Mouse (Mus musculus): ENCODE data around the gene Gm8122. TPM values are rescaled to one million over a fixed set of nuclear protein-coding genes. Genes with fewer than 3 reads are reported as not detected.
"Not testable (repeated sequence)": the region's sequence is repeated elsewhere in the genome, so short reads cannot be mapped to it uniquely, and the experiment has no call there.

The Gm8122 gene
- not detected in 2 replicates for polyA plus RNA-seq (2016; fragmentation: Nextera tagmentation; extraction: Ambion mirVana)

DNA sequence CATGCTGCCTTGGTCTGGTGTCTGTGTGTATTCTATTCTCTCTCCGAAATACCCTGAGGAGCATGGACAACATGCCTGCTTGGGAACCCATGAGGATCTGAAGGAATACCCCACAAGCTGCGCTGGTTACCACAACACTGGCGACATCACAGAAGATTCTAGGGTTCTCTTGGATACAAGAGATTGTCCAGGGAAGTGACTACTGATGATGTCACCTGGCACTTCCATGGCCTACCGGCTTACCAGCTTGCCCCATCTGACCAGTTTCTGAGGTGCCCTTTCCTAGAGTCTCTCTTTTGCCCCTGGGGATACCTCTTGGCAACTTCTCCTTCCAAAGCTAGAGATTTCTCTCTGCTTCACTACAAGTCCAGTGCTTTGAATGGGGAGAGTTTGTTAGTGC lies at the start of gene Gm8122:
Gene Gm8122 (minus strand): TSS at position 101 of the 400 bp plus-strand sequence.
- not testable (repeated sequence) for H3K9me3 ChIP-seq; H3K4me3 ChIP-seq; H3K36me3 ChIP-seq; H3K9ac ChIP-seq; H3K27ac ChIP-seq; ATAC-seq (ENCODE audit: low FRiP score, low read depth); H3K4me2 ChIP-seq (replicated peaks); H3K27me3 ChIP-seq (replicated peaks); H3K4me1 ChIP-seq
- WGBS, result 97% methylated on average over 4 of the region's 4 CpGs

DNA sequence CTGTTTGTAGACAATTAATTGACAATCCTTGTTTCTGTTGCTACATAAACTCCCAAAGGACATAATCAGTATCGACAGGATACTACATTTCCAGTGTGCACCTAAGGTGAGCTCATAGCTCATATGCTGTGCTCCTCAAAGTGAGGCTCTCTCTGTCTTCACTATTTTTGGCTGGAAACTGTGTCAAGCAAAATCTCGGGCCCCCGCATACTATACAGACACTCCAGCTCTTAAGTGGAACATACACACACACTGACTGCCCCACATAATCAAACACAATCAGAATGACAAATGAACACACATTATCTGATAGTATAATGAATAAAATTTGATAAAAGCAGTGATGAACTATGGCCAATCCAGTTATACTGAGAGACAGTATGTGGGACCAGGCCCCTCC lies 43.6 kb upstream of the Gm8122 start:
- WGBS, result 92% methylated on average over 3 of the region's 3 CpGs

DNA sequence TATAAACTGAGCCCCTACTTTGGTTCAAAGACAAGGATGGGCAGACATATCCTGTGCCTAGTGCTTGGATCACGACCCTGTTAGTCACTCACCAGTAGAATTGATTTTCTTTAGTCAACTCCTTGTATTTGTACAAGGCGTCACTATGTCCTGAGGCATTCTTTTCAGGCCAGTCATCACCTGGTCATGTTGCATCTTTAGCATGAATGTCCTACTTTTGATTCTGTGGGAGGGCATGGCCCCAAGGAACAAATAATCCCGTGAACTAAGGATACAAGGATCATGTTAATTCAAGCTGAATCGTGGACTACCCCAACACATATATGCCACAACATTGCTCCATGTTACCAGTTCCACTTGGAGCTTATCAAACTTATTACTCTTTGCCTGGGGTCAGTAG lies 43.0 kb upstream of the Gm8122 start:
- not testable (repeated sequence) for H3K9me3 ChIP-seq; H3K27ac ChIP-seq; H3K27me3 ChIP-seq (replicated peaks); H3K4me3 ChIP-seq; H3K36me3 ChIP-seq; H3K4me1 ChIP-seq; H3K9ac ChIP-seq; ATAC-seq (ENCODE audit: low FRiP score, low read depth); H3K4me2 ChIP-seq (replicated peaks)
- WGBS, result 77% methylated on average over 4 of the region's 4 CpGs

More for the DNA sequence above, 43.6 kb upstream of the Gm8122 start:
- not testable (repeated sequence) for H3K4me3 ChIP-seq; ATAC-seq (ENCODE audit: low FRiP score, low read depth); H3K9me3 ChIP-seq; H3K9ac ChIP-seq; H3K27ac ChIP-seq; H3K4me2 ChIP-seq (replicated peaks); H3K27me3 ChIP-seq (replicated peaks); H3K4me1 ChIP-seq; H3K36me3 ChIP-seq

DNA sequence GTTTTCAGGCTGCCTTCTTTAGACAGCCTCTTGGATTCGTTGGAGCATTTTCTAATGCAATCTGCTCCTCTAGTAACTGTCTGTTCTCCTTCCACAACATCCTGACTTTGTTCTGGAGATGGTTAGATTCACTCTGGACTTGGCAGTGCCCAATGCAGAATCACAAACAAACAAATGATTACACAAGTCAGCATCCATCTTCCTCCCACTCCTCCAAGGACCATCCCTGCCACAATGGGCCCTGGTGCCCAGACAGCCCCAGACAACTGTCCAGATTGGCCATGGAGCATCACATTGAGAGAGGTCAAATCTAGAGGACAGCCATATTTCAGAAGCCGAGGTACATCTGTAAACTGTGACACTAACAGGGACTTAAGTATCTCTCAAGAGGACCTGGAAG lies 42.4 kb upstream of the Gm8122 start:
- not testable (repeated sequence) for H3K9ac ChIP-seq; H3K4me1 ChIP-seq; H3K27ac ChIP-seq; ATAC-seq (ENCODE audit: low FRiP score, low read depth); H3K36me3 ChIP-seq; H3K4me3 ChIP-seq; H3K27me3 ChIP-seq (replicated peaks); H3K9me3 ChIP-seq; H3K4me2 ChIP-seq (replicated peaks)
- 64% methylated on average over 2 of the region's 2 CpGs for WGBS

DNA sequence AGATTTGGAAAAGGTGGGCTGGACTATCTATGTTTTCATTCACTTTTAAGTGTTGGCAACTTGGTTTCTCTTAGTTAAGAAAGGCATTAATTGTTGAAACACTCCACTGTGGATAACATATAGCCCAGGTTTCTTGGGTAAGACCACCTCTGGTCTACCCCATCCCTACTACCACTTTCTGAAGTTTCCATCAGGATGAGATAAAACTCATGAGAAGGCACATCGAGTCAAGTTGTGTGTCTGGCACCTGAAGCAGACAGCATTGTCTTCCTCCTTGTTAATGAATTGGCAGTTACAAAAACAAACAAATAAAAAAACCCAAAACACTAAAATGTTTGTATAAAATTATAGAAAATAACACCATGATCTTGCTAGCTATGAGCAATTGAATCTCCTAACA lies 40.6 kb upstream of the Gm8122 start:
- H3K4me3 ChIP-seq; H3K9me3 ChIP-seq; ATAC-seq (ENCODE audit: low FRiP score, low read depth); H3K9ac ChIP-seq; H3K27me3 ChIP-seq (replicated peaks); H3K4me2 ChIP-seq (replicated peaks); H3K27ac ChIP-seq; H3K36me3 ChIP-seq; H3K4me1 ChIP-seq: not testable (repeated sequence)
- 83% methylated on average over 1 of the region's 1 CpGs for WGBS

DNA sequence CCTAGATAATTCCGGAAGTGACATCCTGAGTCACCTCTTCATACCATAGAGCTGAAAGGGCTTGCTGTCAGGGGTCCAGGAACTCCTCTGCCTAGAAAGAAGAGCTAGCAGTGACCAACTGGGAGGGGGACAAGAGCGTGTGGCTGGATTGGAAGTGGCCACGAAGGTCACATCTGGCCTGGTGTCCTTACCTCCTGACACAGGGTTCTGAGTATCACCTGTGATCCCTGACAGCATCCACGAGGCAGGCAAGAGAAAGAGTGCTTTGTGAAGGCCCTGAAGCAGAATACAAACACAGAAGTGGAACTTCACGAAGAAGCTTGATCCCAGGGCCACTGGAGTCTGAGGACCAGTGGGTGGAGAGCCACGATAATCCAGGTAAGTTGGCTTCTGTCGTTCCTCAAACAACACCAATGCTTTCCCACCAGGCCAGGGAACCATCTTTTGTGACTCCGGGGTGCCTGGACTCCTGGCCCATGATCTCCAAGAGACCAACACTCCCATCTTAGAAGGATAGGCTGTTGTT lies 39.9 kb upstream of the Gm8122 start, which contains the start of gene Gm9732:
Gene Gm9732 (plus strand): TSS at position 51 of the 526 bp plus-strand sequence.
- not testable (repeated sequence) for H3K9me3 ChIP-seq; H3K4me2 ChIP-seq (replicated peaks); H3K4me3 ChIP-seq; H3K36me3 ChIP-seq; H3K27ac ChIP-seq; H3K27me3 ChIP-seq (replicated peaks); ATAC-seq (ENCODE audit: low FRiP score, low read depth); H3K9ac ChIP-seq; H3K4me1 ChIP-seq
- WGBS, result 84% methylated on average over 8 of the region's 8 CpGs

DNA sequence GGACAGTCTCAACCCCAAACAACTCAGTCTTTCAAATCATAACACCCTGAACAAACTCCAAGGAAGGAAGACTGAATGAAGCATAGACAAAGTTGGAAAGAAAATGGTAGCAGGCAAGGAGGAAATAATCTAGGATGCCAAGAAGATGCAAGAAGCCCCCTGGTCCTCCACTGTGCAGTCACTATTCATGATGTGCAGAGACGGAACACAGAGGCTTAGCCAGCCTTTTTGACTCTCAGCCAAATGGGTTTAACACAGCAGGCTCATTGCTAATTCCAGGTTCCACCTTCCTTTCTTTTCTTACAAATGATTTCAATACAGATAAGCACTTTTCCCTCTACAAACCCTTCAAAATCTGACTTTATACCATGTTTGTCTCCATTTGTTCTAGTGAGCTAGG lies 38.1 kb upstream of the Gm8122 start:
- not testable (repeated sequence) for H3K27ac ChIP-seq; H3K27me3 ChIP-seq (replicated peaks); H3K9ac ChIP-seq; H3K9me3 ChIP-seq; H3K4me3 ChIP-seq; H3K4me2 ChIP-seq (replicated peaks); H3K36me3 ChIP-seq; H3K4me1 ChIP-seq; ATAC-seq (ENCODE audit: low FRiP score, low read depth)
- WGBS, result 89% methylated on average over 1 of the region's 1 CpGs

DNA sequence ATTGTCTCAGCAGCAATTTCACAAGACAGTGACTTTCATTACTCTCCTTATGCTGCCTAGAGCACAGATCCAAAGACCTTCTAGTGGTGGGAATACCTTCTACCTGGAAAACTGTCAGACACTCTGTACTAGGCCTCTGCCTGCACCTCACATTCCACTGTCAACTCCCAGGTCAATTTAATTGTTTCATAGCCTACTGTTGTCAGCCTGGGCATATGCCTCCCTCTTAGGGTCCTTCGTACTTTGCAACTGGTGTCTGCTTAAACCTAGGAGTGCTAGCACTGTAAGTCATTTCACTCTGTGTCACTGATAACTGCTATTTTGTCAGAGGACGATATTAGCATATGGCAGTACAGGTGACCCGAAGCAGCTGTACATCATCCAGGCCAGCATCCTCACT lies 34.1 kb upstream of the Gm8122 start:
- H3K4me1 ChIP-seq; ATAC-seq (ENCODE audit: low FRiP score, low read depth); H3K27ac ChIP-seq; H3K9me3 ChIP-seq; H3K4me3 ChIP-seq; H3K9ac ChIP-seq; H3K27me3 ChIP-seq (replicated peaks); H3K4me2 ChIP-seq (replicated peaks); H3K36me3 ChIP-seq: not testable (repeated sequence)
- WGBS, result 86% methylated on average over 3 of the region's 3 CpGs

DNA sequence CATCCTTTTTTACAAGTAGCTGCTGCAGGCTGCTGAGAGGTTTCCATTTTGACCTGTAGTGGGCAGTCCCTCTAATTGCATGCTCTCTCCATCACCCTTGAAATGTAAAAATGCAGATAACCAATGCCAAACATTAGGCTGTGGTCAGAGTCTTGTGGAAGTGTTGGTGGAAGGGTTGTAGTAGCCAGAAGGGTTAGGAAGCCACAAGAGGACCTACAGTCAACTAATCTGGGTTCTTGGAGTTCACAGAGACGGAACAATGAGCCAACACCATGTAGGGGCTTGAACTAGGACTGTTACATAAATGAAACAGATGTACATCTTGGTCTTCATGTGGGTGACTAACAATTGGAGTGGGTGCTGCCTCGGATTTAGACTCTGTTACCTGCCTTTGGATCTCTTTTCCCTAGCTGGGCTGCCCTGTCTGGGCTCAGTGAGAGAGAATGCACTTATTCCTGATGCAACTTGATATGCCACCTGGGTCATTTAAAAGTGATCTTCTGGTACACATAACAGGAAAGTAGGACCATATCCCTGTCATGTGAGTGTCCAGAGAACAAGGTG lies 33.5 kb upstream of the Gm8122 start:
- H3K9ac ChIP-seq, result not testable (repeated sequence)
- 52% methylated on average over 2 of the region's 2 CpGs for WGBS

DNA sequence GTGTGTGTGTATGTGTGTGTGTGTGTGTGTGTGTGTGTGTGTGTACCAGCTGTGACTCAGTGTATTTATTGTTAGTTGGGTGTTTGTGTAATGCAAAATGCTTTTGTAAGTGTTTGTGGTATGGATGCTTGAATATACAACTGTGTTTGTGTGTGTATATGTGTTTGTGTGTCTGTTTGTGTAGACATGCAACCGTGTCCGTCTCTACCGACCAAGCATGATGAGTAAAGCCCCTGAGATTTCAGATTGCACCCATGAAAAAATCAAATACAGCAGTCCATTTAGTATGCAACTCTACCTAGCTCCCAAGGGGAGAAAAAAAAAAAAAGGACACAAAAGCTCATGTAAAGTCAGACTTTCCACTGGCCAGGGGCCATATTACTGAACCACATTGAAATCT lies 28.3 kb upstream of the Gm8122 start:
- H3K27me3 ChIP-seq (replicated peaks); H3K36me3 ChIP-seq; ATAC-seq (ENCODE audit: low FRiP score, low read depth); H3K9ac ChIP-seq; H3K4me3 ChIP-seq; H3K4me1 ChIP-seq; H3K27ac ChIP-seq; H3K9me3 ChIP-seq; H3K4me2 ChIP-seq (replicated peaks): not testable (repeated sequence)
- 94% methylated on average over 3 of the region's 3 CpGs for WGBS

More for the DNA sequence above, 33.5 kb upstream of the Gm8122 start:
- not testable (repeated sequence) for H3K36me3 ChIP-seq; H3K9me3 ChIP-seq; H3K4me2 ChIP-seq (replicated peaks); ATAC-seq (ENCODE audit: low FRiP score, low read depth); H3K27ac ChIP-seq; H3K27me3 ChIP-seq (replicated peaks); H3K4me3 ChIP-seq; H3K4me1 ChIP-seq

DNA sequence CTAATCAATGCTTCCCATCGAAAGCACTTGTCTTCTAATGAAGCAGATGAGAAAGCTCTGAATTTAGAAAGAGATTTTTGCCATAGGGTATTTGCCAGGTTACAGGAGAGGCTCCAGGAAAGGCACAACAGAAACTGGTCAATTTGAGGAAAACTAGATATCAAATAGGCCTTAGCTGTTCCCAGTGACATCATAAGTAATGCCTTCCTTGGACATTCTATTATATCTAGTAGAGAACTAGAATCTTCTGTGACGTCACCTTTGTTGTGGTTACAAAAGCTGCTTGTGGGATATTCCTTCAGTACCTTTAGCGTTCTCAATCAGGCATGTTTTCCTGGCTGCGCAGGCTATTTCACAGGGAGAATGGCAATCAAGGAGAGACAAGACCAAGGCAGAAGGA lies 23.2 kb upstream of the Gm8122 start, which contains the start of gene Gm8126:
Gene Gm8126 (plus strand): TSS at position 301 of the 400 bp plus-strand sequence.
- ATAC-seq (ENCODE audit: low FRiP score, low read depth); H3K36me3 ChIP-seq; H3K9ac ChIP-seq; H3K9me3 ChIP-seq; H3K4me2 ChIP-seq (replicated peaks); H3K4me1 ChIP-seq; H3K27me3 ChIP-seq (replicated peaks); H3K27ac ChIP-seq; H3K4me3 ChIP-seq: not testable (repeated sequence)
- 89% methylated on average over 3 of the region's 4 CpGs for WGBS

DNA sequence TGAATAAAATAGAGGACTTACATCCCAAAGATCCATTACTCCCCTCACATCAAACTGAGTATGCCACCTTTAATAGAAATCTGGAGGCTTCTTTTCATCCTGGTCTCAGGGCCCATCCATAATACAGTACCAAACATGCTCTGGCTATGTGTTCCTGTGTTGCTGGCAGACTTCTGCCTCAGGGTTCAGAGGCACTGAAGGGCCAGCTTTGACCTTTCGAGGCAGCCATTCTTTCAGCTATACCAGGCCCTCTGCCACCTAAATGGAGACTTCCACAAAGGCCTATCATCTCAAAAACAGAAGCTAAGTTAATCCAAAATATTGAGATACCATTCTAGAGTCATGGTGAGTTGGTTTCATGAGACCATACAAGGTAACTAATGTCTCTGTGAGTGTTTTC lies 21.4 kb upstream of the Gm8122 start:
- H3K4me2 ChIP-seq (replicated peaks); H3K4me1 ChIP-seq; ATAC-seq (ENCODE audit: low FRiP score, low read depth); H3K9ac ChIP-seq; H3K27ac ChIP-seq; H3K36me3 ChIP-seq; H3K9me3 ChIP-seq; H3K27me3 ChIP-seq (replicated peaks); H3K4me3 ChIP-seq: not testable (repeated sequence)
- WGBS, result 76% methylated on average over 1 of the region's 1 CpGs

DNA sequence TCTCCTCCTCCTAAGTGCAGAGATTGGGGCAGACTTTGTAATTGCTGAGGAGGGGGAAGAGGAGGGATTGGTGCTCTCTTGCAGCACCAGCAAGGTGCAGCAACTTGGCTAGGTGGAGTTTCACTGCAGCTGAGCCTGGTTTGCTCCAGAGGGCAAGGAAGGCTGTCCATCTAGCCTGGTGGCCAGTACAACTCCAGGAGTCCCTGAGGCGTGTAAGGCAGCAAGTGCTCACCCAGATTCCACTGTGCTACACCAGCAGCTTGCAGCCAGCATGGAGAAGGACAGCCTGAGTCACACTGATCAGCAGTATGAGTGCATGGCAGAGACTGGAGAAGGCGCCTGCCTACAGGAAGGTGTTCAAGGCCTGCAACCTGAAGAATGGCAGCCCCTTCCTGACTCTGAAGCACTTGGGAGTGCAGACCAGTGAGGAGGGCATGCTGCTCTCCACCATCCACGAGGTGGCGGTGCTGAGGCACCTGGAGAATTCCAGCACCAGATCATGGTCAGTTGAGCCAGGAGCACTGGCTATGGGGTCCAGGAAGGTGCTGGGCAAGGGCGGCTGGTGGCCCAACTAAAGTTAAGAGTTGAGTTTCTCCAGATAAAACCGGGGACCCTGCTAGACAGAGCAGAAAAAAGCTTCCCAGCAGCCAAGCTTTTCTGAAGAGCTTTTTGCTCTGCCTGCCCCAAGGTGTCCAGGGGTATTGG lies 15.6 kb upstream of the Gm8122 start:
- H3K9ac ChIP-seq; H3K4me2 ChIP-seq (replicated peaks); H3K4me1 ChIP-seq; ATAC-seq (ENCODE audit: low FRiP score, low read depth); H3K27ac ChIP-seq; H3K4me3 ChIP-seq; H3K36me3 ChIP-seq; H3K9me3 ChIP-seq; H3K27me3 ChIP-seq (replicated peaks): not testable (repeated sequence)
- WGBS, result 39% methylated on average over 5 of the region's 6 CpGs
